Mouse (Mus musculus): Measurements from ENCODE around the gene Cand1. TPM values are rescaled to one million over a fixed set of nuclear protein-coding genes. Genes with fewer than 3 reads are reported as not detected.

Gene Cand1
- polyA plus RNA-seq, 1 experiment from 2014 or later: 48.5 TPM

DNA sequence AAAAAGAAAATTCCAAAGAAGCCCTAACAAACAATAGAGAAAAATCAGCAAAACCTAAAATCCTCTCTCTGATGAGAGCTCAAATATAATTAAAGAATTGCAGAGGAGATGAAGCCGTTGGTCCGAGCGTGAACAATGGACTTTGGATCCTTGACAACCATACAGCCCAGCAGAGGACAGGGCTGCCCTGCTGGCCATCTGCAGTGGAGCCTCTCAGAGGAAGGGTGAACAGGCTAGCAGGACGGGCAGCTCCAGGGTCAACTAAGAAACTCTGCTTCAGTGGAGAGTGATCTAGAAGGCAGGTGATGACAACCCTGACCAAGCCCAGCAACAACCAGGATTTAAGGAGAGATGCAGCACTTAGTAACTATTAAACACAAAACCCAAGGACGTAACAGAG is 18.2 kb downstream of the Cand1 start:
- Histone ChIP-seq H3K36me3 (ENCODE audit: control insufficient read depth, insufficient read depth) (peaks cover 11% of the 10 kb centered on the region), H3K9me3 (ENCODE audit: control insufficient read depth, low read length) (no peaks in the 10 kb centered on the region), H3K27ac (ENCODE audit: low read length) (no peak overlapping the region), H3K4me1 (replicated peaks; ENCODE audit: control insufficient read depth, insufficient read depth, low read length) (peaks cover 2% of the 10 kb centered on the region; the same call in 1 of the 2 replicates), H3K4me2 (ENCODE audit: low read length) (no peak overlapping the region), H3K9ac (replicated peaks; ENCODE audit: low read depth, low read length) (no peak overlapping the region), H3K27me3 (replicated peaks; ENCODE audit: control insufficient read depth, insufficient read depth, low read length) (no peaks in the 10 kb centered on the region), H3K4me3 (replicated peaks; ENCODE audit: low read length) (no peak overlapping the region)
- whole genome bisulfite sequencing: 61% methylated on average over 5 of the region's 5 CpGs
- ATAC-seq: no peak

DNA sequence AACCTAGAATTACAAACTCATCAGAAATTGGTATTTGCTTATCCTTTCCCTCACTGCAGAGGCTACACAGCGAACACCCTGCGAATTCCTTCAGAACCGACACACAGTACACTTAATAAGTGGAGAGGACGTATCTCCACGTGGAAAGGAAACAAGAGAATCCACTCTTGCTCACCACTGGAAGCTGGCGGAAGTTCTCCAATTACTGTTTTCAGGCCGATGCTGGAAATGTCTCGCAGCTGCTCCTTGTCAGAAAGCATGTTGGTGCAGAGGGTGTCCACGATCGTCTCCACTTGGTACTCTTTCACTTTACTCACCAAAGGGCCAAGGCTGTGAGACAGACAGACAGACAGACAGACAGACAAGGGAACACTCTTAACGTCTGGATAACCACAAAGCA is 20.4 kb downstream of the Cand1 start:
- peaks cover 2% of the 10 kb centered on the region; the same call in 1 of the 2 replicates for H3K4me1 ChIP-seq (replicated peaks; ENCODE audit: control insufficient read depth, insufficient read depth, low read length)
- no peak overlapping the region for H3K27ac ChIP-seq (ENCODE audit: low read length)
- no peak overlapping the region for H3K4me2 ChIP-seq (ENCODE audit: low read length)
- ATAC-seq: no peak
- no peaks in the 10 kb centered on the region for H3K27me3 ChIP-seq (replicated peaks; ENCODE audit: control insufficient read depth, insufficient read depth, low read length)
- 77% methylated on average over 11 of the region's 11 CpGs for WGBS
- no peak overlapping the region for H3K4me3 ChIP-seq (replicated peaks; ENCODE audit: low read length)
- H3K9ac ChIP-seq (replicated peaks; ENCODE audit: low read depth, low read length): no peak overlapping the region
- H3K9me3 ChIP-seq (ENCODE audit: control insufficient read depth, low read length): no peaks in the 10 kb centered on the region
- peaks cover 14% of the 10 kb centered on the region for H3K36me3 ChIP-seq (ENCODE audit: control insufficient read depth, insufficient read depth)

DNA sequence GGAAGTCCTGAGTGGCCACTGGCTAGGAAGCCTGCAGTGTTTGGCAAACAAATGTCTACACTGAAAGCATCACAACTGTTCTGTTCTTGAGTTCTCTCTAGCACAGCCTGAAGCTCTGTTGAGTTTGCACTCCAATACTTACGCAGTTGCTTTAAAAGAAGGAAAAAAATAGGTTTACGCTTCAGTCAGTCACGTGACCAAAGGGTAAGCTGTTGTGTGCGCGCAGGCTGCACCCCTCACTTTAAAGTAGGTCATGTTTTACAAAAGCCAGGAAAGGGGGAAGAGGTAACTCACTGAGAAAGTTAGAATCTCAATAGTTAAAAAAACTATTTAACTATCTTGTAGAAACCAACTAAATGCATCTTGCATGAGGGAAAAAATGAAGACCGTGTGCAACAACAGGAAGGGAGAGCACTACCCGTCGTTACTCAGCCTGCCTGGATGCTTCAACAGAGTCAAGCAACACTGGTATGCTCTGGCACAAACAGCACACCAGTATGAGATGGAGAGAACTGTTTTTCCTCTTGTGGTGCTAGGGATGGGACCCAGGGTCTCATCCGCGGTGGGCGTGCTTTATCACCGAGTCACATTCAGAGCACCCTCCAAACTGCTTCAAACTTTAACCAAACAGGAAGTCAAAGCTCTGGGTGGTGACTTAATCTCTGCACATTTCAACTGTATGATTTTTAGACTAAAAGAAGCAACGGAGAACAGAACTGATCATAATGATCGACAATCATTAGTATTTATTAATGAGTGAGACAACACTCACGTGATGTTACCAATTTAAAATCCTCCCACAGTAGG is 21.4 kb downstream of the Cand1 start:
- Histone ChIP-seq H3K4me2 (ENCODE audit: low read length) (no peak overlapping the region), H3K9ac (replicated peaks; ENCODE audit: low read depth, low read length) (no peak overlapping the region), H3K9me3 (ENCODE audit: control insufficient read depth, low read length) (no peaks in the 10 kb centered on the region), H3K27me3 (replicated peaks; ENCODE audit: control insufficient read depth, insufficient read depth, low read length) (no peaks in the 10 kb centered on the region), H3K27ac (ENCODE audit: low read length) (no peak overlapping the region), H3K4me3 (replicated peaks; ENCODE audit: low read length) (no peak overlapping the region), H3K36me3 (ENCODE audit: control insufficient read depth, insufficient read depth) (peaks cover 17% of the 10 kb centered on the region), H3K4me1 (replicated peaks; ENCODE audit: control insufficient read depth, insufficient read depth, low read length) (peaks cover 2% of the 10 kb centered on the region; the same call in 1 of the 2 replicates)
- no peak for ATAC-seq
- 89% methylated on average over 15 of the region's 15 CpGs for WGBS

DNA sequence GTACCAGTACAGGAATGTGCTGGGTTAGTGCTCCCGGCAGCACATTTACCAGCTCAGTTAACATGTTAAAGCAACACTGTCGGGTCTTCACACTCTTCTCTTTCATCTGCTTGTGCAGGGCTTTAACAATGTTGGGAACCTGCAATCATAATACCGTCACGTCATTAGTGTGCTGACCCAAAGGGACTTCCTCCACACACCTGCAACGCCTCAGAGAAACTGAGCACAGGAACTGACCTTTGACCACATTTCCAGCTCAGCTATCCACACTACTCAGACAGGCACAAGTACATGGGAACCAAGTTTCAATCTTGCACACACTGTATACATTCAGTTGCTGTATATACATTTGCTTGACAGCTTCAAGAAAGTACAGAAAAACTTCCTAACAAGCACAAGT is 27.4 kb downstream of the Cand1 start:
- Histone ChIP-seq H3K4me1 (replicated peaks; ENCODE audit: control insufficient read depth, insufficient read depth, low read length) (no peaks in the 10 kb centered on the region), H3K27me3 (replicated peaks; ENCODE audit: control insufficient read depth, insufficient read depth, low read length) (no peaks in the 10 kb centered on the region), H3K27ac (ENCODE audit: low read length) (no peak overlapping the region), H3K36me3 (ENCODE audit: control insufficient read depth, insufficient read depth) (peaks cover 42% of the 10 kb centered on the region), H3K9me3 (ENCODE audit: control insufficient read depth, low read length) (no peaks in the 10 kb centered on the region), H3K9ac (replicated peaks; ENCODE audit: low read depth, low read length) (no peak overlapping the region), H3K4me3 (replicated peaks; ENCODE audit: low read length) (no peak overlapping the region), H3K4me2 (ENCODE audit: low read length) (no peak overlapping the region)
- WGBS: 82% methylated on average over 5 of the region's 5 CpGs
- no peak for ATAC-seq

DNA sequence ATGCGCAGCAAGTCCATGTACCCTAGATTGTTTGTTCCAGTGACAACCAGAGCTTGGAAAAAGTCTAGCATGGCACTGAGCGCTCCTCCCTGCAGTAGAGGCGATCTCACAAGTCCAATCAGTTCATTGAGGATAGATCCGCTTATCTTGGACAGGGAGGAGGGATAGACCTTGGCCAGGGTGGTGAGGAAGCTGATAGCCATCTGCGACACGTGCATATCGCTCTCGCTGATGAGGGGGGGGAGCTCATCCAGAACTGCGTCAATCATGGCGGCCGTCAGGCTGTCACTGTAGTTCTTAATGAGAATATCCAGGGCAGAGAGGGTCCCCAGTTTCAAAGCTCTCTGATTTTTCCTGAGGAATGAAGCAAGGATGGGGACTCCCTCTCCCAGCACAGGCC is 28.6 kb downstream of the Cand1 start:
- H3K36me3 ChIP-seq (ENCODE audit: control insufficient read depth, insufficient read depth): peaks cover 44% of the 10 kb centered on the region

DNA sequence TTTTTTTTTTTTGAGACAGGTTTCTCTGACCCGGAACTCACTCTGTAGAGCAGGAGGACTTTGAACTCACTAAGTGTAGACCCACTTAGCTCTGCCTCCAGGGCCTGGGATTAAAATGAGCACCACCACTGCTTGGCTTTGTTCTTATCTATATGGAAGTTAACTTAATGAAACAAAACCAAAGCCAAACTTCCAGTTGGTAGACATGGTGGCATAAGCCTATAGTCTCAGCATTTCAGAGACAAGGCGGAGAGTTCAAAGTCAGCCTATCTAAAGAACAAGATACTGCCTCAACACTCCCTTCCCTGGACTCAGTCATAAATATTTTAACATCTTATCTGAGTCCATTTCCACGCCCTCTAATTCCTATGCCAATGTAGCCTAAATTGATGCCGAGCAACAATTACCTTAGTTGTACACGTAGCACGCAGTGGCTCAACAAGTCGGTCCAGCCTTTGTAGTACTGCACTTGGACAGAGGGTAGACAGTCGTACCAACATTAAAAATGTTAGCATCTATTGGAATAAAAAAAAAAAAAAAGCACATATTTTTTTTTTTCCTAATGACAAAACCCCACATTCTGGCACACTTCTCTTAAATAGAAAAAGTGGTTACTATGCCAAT is 33.4 kb downstream of the Cand1 start:
- no peak for ATAC-seq
- no peak overlapping the region for H3K9ac ChIP-seq (replicated peaks; ENCODE audit: low read depth, low read length)
- H3K4me3 ChIP-seq (replicated peaks; ENCODE audit: low read length): no peak overlapping the region
- H3K9me3 ChIP-seq (ENCODE audit: control insufficient read depth, low read length): no peaks in the 10 kb centered on the region
- no peaks in the 10 kb centered on the region for H3K27me3 ChIP-seq (replicated peaks; ENCODE audit: control insufficient read depth, insufficient read depth, low read length)
- no peak overlapping the region for H3K4me2 ChIP-seq (ENCODE audit: low read length)
- no peak overlapping the region for H3K27ac ChIP-seq (ENCODE audit: low read length)
- peaks cover 49% of the 10 kb centered on the region for H3K36me3 ChIP-seq (ENCODE audit: control insufficient read depth, insufficient read depth)
- no peaks in the 10 kb centered on the region for H3K4me1 ChIP-seq (replicated peaks; ENCODE audit: control insufficient read depth, insufficient read depth, low read length)
- WGBS: 96% methylated on average over 8 of the region's 8 CpGs

More for the DNA sequence above, 28.6 kb downstream of the Cand1 start:
- Histone ChIP-seq H3K4me1 (replicated peaks; ENCODE audit: control insufficient read depth, insufficient read depth, low read length) (no peaks in the 10 kb centered on the region), H3K9me3 (ENCODE audit: control insufficient read depth, low read length) (no peaks in the 10 kb centered on the region), H3K27ac (ENCODE audit: low read length) (no peak overlapping the region), H3K4me3 (replicated peaks; ENCODE audit: low read length) (no peak overlapping the region), H3K4me2 (ENCODE audit: low read length) (no peak overlapping the region), H3K9ac (replicated peaks; ENCODE audit: low read depth, low read length) (no peak overlapping the region), H3K27me3 (replicated peaks; ENCODE audit: control insufficient read depth, insufficient read depth, low read length) (no peaks in the 10 kb centered on the region)
- no peak for ATAC-seq
- WGBS: 95% methylated on average over 11 of the region's 11 CpGs

DNA sequence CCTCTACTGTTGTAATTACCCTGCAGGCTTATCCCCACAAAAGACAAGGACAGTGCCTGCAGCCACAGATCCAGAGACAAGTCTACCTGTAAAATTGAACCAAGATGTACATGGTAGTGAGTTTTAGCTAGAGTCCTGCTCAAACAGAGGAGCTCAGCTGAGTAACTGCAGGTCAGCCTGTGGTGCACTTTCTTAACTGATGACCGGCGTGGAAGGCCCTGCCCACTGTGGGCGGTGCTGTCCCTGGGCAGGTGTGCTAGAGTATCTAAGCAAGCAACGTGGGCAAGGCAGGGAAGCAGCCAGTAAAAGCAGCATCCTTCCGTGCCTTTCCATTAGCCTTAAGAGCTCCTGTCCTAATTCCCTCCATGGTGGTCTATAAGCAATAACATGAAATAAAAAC is 34.6 kb downstream of the Cand1 start:
- Histone ChIP-seq H3K4me2 (ENCODE audit: low read length) (no peak overlapping the region), H3K27ac (ENCODE audit: low read length) (no peak overlapping the region), H3K4me1 (replicated peaks; ENCODE audit: control insufficient read depth, insufficient read depth, low read length) (no peaks in the 10 kb centered on the region), H3K27me3 (replicated peaks; ENCODE audit: control insufficient read depth, insufficient read depth, low read length) (no peaks in the 10 kb centered on the region), H3K9ac (replicated peaks; ENCODE audit: low read depth, low read length) (no peak overlapping the region), H3K4me3 (replicated peaks; ENCODE audit: low read length) (no peak overlapping the region), H3K36me3 (ENCODE audit: control insufficient read depth, insufficient read depth) (peaks cover 44% of the 10 kb centered on the region), H3K9me3 (ENCODE audit: control insufficient read depth, low read length) (no peaks in the 10 kb centered on the region)
- no peak for ATAC-seq
- 91% methylated on average over 5 of the region's 5 CpGs for WGBS

DNA sequence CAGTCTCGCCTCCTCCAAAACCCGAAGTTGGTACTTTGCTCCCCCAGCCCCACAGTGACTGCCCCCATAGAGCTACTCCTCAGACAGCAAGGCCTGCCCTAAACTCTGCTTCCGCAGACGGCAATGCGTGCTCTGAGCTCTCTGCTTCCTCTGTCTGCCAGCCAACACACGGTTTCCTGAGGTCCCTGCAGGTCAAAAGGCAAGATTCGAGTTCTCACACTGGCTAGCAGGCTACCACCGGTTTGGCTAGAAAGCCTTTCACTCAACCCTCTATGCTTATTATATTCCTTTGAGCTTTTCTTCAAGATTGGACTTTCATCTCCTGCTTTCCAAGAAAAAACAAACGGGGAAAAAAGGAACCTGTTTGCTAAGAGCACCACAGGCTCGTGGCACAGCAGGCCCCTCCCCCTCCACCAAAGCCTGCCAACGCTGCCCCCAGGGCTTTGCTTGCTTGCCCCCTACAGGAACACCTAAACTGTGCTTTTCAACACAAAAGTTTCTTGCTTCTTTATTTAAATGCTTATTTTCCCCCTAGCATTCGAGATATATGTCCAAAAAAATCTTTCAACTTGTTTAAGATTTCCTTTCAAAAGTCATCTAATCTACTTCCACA is 35.4 kb downstream of the Cand1 start:
- Histone ChIP-seq H3K4me3 (replicated peaks; ENCODE audit: low read length) (no peak overlapping the region), H3K4me2 (ENCODE audit: low read length) (no peak overlapping the region), H3K9me3 (ENCODE audit: control insufficient read depth, low read length) (no peaks in the 10 kb centered on the region), H3K27ac (ENCODE audit: low read length) (no peak overlapping the region), H3K4me1 (replicated peaks; ENCODE audit: control insufficient read depth, insufficient read depth, low read length) (no peaks in the 10 kb centered on the region), H3K36me3 (ENCODE audit: control insufficient read depth, insufficient read depth) (peaks cover 44% of the 10 kb centered on the region), H3K27me3 (replicated peaks; ENCODE audit: control insufficient read depth, insufficient read depth, low read length) (no peaks in the 10 kb centered on the region), H3K9ac (replicated peaks; ENCODE audit: low read depth, low read length) (no peak overlapping the region)
- no peak for ATAC-seq
- WGBS: 81% methylated on average over 12 of the region's 12 CpGs

DNA sequence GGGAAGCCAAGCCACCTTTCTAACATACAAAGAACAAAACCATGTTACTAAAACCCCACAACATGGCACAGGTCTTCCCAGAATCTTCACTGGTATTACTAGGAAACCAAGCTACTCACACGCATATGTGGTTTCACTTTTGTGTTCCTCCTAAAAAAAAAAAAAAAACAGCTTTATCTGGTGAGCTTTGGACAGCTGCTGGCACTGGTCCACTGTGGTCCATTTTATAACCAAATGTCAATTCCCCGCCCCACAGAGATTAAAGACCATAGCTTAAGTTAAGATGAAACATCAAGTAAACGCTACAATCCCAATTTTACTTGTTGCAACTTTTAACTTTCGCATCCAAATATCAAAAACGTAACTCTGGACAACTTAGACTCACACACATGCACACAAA is 40.0 kb downstream of the Cand1 start:
- H3K9ac ChIP-seq (replicated peaks; ENCODE audit: low read depth, low read length): no peak overlapping the region
- H3K4me3 ChIP-seq (replicated peaks; ENCODE audit: low read length): no peak overlapping the region
- peaks cover 25% of the 10 kb centered on the region for H3K36me3 ChIP-seq (ENCODE audit: control insufficient read depth, insufficient read depth)
- no peaks in the 10 kb centered on the region for H3K4me1 ChIP-seq (replicated peaks; ENCODE audit: control insufficient read depth, insufficient read depth, low read length)
- H3K27me3 ChIP-seq (replicated peaks; ENCODE audit: control insufficient read depth, insufficient read depth, low read length): no peaks in the 10 kb centered on the region
- no peak for ATAC-seq
- 97% methylated on average over 5 of the region's 5 CpGs for WGBS
- no peaks in the 10 kb centered on the region for H3K9me3 ChIP-seq (ENCODE audit: control insufficient read depth, low read length)
- H3K4me2 ChIP-seq (ENCODE audit: low read length): no peak overlapping the region
- H3K27ac ChIP-seq (ENCODE audit: low read length): no peak overlapping the region
